Mouse (Mus musculus): Measurements from ENCODE around the gene Prkab2.

DNA sequence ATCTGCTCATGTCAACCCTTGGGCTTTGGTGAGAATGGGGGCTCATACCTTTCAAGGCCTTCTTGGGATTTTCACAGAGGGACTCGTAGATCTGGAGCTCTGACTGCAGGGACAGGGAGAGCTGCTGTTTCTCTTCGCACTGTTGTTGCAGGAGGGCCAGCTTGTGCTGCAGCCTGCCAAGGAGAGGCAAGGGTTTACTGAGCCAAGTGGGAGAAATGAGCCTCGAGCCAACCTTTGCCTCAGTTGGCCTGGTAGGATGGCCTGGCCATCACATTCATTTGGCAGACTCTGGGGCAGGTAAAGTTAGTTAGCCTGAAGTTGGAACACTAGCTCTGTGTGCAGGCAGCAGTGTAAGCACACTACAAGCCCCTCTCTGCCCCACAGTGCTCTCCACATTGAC, 41.1 kb downstream of the Prkab2 start:
- TF ChIP-seq MYC (IDR thresholded peaks at IDR 0.05; ENCODE audit: low read depth, low read length) (no peak), EP300 (IDR thresholded peaks at IDR 0.05; ENCODE audit: low read length) (no peak), CTCF (conservative IDR thresholded peaks at IDR 0.05 in 1 of 2, IDR thresholded peaks at IDR 0.05 in 1 of 2; ENCODE audit: low read depth in 2 of 2, low read length in 2 of 2) (no peak), POLR2A (IDR thresholded peaks at IDR 0.05; ENCODE audit: low read depth, low read length) (no peak), MAX (IDR thresholded peaks at IDR 0.05; ENCODE audit: low read length) (no peak), RCOR1 (conservative IDR thresholded peaks at IDR 0.05; ENCODE audit: low read depth, low read length) (no peak), NELFE (IDR thresholded peaks at IDR 0.05; ENCODE audit: low read depth, low read length) (no peak), HCFC1 (IDR thresholded peaks at IDR 0.05; ENCODE audit: low read depth, low read length) (no peak), ZC3H11A (IDR thresholded peaks at IDR 0.05; ENCODE audit: low read depth, low read length) (no peak)
